Mouse (Mus musculus) forebrain, embryonic 11.5 days (tissue): ENCODE measurements at regions not wholly inside any gene's neighbourhood (a gene's known extent, or its start where the extent isn't known, plus 50 kb on each side); places are given as distances from the start of the nearest gene placed in this dataset.

Experiments
- ATAC-seq: fragments of 200-750 bp; cut with Nextera tagmentation; replicated peaks from 2 replicates; pipeline ENCODE4 v1.8.0; 2017; ENCODE audit warnings: moderate TSS enrichment; ENCODE audit not compliant: low FRiP score
- DNase-seq: peaks from one replicate; pipeline ENCODE4 v3.0.0-alpha.2; 2017; ENCODE audit warnings: low spot score
- H3K27ac ChIP-seq: fragments of 300-500 bp; sonication (generic); 2 replicates; pipeline ENCODE4 v1.5.1; 2014; ENCODE audit warnings: low read depth, low read length
- H3K27me3 ChIP-seq: fragments of 300-500 bp; sonication (generic); 2 replicates; pipeline ENCODE4 v1.6.1; 2014; ENCODE audit warnings: mild to moderate bottlenecking, low read length, mixed read lengths; ENCODE audit not compliant: control insufficient read depth, insufficient read depth
- H3K36me3 ChIP-seq: fragments of 300-500 bp; sonication (generic); 2 replicates; pipeline ENCODE4 v1.6.1; 2014; ENCODE audit warnings: mild to moderate bottlenecking, low read length, moderate library complexity, mixed read lengths; ENCODE audit not compliant: control insufficient read depth, insufficient read depth
- H3K4me1 ChIP-seq: fragments of 300-500 bp; sonication (generic); replicated peaks from 2 replicates; pipeline ENCODE4 v1.6.1; 2014; ENCODE audit warnings: low read length, mixed read lengths; ENCODE audit not compliant: control insufficient read depth, insufficient read depth
- H3K4me2 ChIP-seq: fragments of 300-500 bp; sonication (generic); 2 replicates; pipeline ENCODE4 v1.6.1; 2014; ENCODE audit warnings: low read depth, mild to moderate bottlenecking, low read length, moderate library complexity, mixed read lengths; ENCODE audit not compliant: severe bottlenecking
- H3K4me3 ChIP-seq: fragments of 300-500 bp; sonication (generic); 2 replicates; pipeline ENCODE4 v1.5.1; 2014; ENCODE audit warnings: low read depth, low read length
- H3K9ac ChIP-seq: fragments of 300-500 bp; sonication (generic); 2 replicates; pipeline ENCODE4 v1.6.1; 2014; ENCODE audit warnings: low read length
- H3K9me3 ChIP-seq: fragments of 300-500 bp; sonication (generic); 2 replicates; pipeline ENCODE4 v1.6.1; 2016; ENCODE audit warnings: low read length, mixed read lengths; ENCODE audit not compliant: control insufficient read depth
- WGBS: fragments of 180-500 bp; shearing (Covaris S2); extraction: QIAGEN DNeasy Blood & Tissue Kit; methylation state at CpG from one replicate; pipeline ENCODE4 v1.1.7; 2014; 5-methylcytosine and 5-hydroxymethylcytosine counted together

DNA sequence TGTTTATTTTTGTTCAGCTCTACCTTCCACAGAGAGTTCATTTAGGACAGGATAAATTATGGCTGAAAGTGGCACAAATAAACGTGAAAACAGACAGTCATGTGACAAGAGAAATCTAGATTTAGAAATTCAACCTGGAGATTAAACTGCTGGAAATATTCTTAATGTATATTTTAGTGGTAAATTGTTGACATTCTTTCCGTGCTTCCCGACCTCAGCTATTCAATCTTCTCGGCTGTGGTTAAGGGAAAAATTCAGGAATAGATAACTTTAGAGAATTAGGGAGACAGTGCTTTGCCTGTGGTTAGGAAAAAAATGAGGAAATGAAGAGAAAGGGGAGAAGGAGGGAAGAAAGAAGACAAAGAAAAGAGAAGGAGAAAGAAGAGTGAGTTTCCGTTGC, 211.7 kb upstream of the Tsc22d2 start:
- ATAC-seq (no peak), DNase-seq (no peak)
- Histone ChIP-seq H3K4me2 (no peak overlapping the region), H3K4me1 (no peaks in the 10 kb centered on the region), H3K27me3 (no peaks in the 10 kb centered on the region), H3K9ac (no peak overlapping the region), H3K9me3 (no peaks in the 10 kb centered on the region), H3K27ac (no peak overlapping the region), H3K36me3 (no peaks in the 10 kb centered on the region), H3K4me3 (no peak overlapping the region)
- 77% methylated on average over 5 of the region's 5 CpGs for WGBS

DNA sequence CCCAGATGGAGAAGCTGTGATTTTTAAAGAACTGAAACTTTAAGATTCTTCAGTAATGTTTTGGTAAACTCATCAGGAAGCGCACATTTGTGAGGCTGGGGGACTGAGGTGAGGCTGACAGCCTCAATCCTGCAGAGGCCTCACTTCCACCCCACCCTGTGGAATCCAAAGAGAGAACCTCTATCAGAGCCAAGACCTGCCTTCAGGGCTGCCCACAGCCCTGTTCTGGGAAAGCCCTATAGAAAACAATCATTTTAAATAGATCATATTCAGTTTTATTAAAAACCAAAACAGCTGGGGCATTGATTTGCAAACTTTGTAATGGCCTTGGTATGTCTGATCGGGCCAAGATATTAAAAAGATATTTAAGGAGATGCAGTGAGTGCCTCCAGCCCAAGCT, 210.7 kb upstream of the Tsc22d2 start:
- no peaks in the 10 kb centered on the region for H3K9me3 ChIP-seq
- H3K27me3 ChIP-seq, result no peaks in the 10 kb centered on the region
- ATAC-seq (no peak), DNase-seq (no peak)
- H3K36me3 ChIP-seq, result no peaks in the 10 kb centered on the region
- no peaks in the 10 kb centered on the region for H3K4me1 ChIP-seq
- H3K27ac ChIP-seq, result no peak overlapping the region
- no peak overlapping the region for H3K4me2 ChIP-seq
- no peak overlapping the region for H3K4me3 ChIP-seq
- H3K9ac ChIP-seq, result no peak overlapping the region
- WGBS, result 89% methylated on average over 2 of the region's 2 CpGs

DNA sequence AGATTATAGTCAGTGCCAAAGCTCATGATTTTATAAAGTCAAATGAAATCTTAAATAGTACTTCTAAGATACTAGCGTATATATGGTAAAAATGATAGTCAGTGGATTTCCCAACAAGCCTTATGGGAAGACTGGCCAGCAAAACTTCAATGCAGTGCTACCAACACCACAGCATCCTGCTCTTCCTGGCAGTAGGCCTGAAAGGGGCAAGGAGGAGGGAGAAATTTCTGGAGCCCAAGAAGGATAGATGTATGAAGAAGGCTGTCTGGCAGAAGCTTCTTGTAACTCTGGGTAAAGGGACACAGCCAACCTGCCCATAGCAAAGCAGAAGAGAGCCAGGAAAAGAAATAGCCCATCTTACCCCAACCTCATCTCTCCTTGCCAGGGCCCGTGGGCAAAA, 209.0 kb upstream of the Tsc22d2 start:
- 92% methylated on average over 2 of the region's 2 CpGs for WGBS

DNA sequence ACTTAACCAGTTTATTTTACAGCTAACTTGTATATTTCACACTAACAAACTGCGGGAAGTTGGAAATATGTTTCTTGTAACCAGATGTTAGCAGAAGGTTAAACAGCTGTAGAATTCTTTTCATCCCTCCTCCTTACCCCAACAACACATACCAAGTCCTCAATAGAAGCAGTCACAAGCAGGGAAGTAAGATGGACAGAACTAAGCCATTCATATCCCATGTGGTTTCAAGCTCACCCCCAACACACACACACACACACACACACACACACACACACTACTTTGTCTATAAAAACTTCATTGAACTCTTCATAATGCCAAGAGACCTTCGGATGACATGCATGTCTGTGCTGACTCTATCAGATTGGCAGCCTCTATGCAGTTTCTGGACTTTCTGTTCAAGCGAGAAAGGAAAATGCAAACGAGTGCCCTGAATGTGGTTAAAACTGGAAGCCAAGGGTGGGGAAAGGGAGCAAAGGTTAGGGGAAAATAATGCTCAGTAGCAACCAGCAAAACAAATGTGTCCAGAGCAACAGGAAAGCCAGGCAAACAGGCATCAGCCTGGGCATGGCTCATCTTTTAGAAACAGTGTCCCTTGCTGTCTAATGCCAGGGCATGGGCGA, 207.6 kb upstream of the Tsc22d2 start:
- H3K36me3 ChIP-seq, result no peaks in the 10 kb centered on the region
- ATAC-seq, result no peak
- no peak overlapping the region for H3K9ac ChIP-seq
- H3K4me2 ChIP-seq, result no peak overlapping the region
- no peak overlapping the region for H3K27ac ChIP-seq
- DNase-seq, result no peak
- no peaks in the 10 kb centered on the region for H3K9me3 ChIP-seq
- 74% methylated on average over 5 of the region's 5 CpGs for WGBS
- H3K4me1 ChIP-seq, result no peaks in the 10 kb centered on the region
- no peaks in the 10 kb centered on the region for H3K27me3 ChIP-seq
- no peak overlapping the region for H3K4me3 ChIP-seq

More for the DNA sequence above, 209.0 kb upstream of the Tsc22d2 start:
- ATAC-seq (no peak), DNase-seq (no peak)
- Histone ChIP-seq H3K4me1 (no peaks in the 10 kb centered on the region), H3K4me3 (no peak overlapping the region), H3K36me3 (no peaks in the 10 kb centered on the region), H3K9ac (no peak overlapping the region), H3K27ac (no peak overlapping the region), H3K9me3 (no peaks in the 10 kb centered on the region), H3K27me3 (no peaks in the 10 kb centered on the region), H3K4me2 (no peak overlapping the region)

DNA sequence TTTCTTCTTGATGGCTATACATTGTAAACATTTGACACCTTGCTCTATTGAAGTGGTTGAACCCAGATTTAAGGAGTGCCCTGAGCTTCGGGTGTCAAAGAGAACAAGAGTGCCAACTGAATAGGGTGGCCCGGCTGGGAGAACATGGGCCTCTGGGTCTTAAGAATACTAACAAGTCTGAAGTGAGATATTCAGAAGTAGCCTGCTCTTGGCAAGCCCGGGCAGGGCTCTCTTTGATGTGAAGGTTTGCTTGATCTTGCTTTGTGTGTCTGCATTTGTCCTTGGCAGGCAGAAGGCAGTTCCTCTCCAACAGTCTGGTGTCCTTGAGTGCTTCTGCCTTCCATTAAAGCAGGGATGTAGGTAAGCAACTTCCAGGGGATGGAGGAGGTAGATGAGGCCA, 203.5 kb upstream of the Tsc22d2 start:
- no peak overlapping the region for H3K9ac ChIP-seq
- no peaks in the 10 kb centered on the region for H3K36me3 ChIP-seq
- no peak overlapping the region for H3K4me3 ChIP-seq
- H3K27ac ChIP-seq, result no peak overlapping the region
- H3K4me2 ChIP-seq, result no peak overlapping the region
- 73% methylated on average over 3 of the region's 3 CpGs for WGBS
- DNase-seq, result no peak
- no peaks in the 10 kb centered on the region for H3K9me3 ChIP-seq
- H3K27me3 ChIP-seq, result no peaks in the 10 kb centered on the region
- H3K4me1 ChIP-seq, result no peaks in the 10 kb centered on the region
- ATAC-seq, result no peak

DNA sequence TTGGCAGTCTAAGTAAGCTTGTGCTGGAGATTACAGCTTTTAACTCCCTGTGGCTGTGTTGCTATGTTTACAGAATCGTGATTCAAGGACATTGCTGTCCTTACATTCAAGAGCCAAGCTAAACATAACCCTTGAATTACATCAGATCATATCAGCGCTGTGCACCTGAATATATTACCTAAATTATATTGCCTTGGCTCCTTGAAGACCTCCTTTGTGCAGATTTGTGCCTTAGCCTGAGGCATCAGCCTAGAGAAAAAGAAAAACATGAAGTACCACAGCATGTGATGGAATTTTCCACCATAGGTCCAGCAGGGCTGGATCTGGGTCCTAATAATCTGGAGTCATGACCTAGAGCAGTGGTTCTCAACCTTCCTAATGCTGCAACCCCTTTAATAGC, 189.8 kb upstream of the Tsc22d2 start:
- H3K27ac ChIP-seq, result no peak overlapping the region
- H3K4me2 ChIP-seq, result no peak overlapping the region
- no peaks in the 10 kb centered on the region for H3K27me3 ChIP-seq
- WGBS, result 82% methylated on average over 2 of the region's 2 CpGs
- H3K4me3 ChIP-seq, result no peak overlapping the region
- no peaks in the 10 kb centered on the region for H3K9me3 ChIP-seq
- ATAC-seq (no peak), DNase-seq (no peak)
- no peak overlapping the region for H3K9ac ChIP-seq
- no peaks in the 10 kb centered on the region for H3K36me3 ChIP-seq
- H3K4me1 ChIP-seq, result no peaks in the 10 kb centered on the region

DNA sequence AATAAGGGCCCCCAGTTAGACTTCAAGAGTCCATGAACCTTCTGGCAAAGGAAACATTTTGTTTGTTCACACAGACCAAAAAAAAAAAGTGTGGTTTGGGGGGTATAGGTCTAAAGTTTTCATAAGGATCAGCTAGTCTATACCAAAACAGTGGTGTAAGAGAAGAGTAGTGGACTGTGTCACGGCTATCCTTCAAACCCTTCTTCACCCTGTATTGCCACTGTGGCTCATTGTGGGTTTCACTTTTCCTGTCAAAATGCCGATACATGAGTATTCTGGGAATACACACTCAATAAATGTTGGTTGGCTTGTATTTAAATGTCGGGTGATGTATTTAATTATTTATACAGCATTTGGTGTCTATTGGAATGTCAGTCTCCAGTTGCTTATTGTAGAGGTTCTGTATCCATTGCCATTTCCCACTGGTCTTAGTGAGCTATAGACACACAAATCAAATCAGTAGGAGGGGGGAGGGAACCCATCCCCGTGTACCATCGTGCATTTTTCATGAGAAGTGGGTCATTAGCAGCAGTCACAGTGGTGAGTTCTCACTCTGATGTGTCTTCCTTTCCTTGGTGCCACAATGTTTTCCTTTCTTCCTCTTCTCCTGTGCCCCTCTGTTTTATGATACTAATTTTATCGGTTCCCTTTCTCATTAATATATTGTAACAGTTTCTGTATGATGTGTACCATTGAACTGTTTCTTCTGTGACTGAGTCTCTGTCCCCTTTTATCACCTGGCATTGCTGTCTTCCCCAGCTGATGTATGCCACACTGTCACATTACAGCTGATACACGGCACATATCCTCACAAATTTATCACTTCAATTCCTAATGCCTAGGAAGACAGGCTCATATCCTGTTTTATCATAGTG, 187.8 kb upstream of the Tsc22d2 start:
- no peaks in the 10 kb centered on the region for H3K36me3 ChIP-seq
- ATAC-seq, result no peak
- DNase-seq, result no peak

DNA sequence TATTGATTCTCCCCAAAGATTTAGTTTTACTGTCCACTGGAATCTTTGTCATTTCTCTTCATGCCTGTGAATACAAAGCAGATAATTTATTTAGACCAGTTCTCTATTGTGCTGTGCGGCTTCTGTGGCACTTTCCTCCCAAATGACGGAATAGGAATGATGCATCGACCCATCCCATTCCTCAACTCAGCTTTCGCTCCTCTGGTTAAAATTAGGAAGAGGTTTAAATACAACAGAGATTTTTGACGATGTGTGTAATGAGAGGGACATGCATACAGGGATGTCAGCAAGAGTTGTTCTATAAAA, 187.2 kb upstream of the Tsc22d2 start:
- 85% methylated on average over 5 of the region's 5 CpGs for WGBS
- no peak overlapping the region for H3K4me2 ChIP-seq
- H3K27me3 ChIP-seq, result no peaks in the 10 kb centered on the region
- H3K4me1 ChIP-seq, result no peaks in the 10 kb centered on the region
- H3K4me3 ChIP-seq, result no peak overlapping the region
- no peak overlapping the region for H3K9ac ChIP-seq
- H3K9me3 ChIP-seq, result no peaks in the 10 kb centered on the region
- ATAC-seq (no peak), DNase-seq (no peak)
- no peak overlapping the region for H3K27ac ChIP-seq
- H3K36me3 ChIP-seq, result no peaks in the 10 kb centered on the region

More for the DNA sequence above, 187.8 kb upstream of the Tsc22d2 start:
- Histone ChIP-seq H3K9me3 (no peaks in the 10 kb centered on the region), H3K4me1 (no peaks in the 10 kb centered on the region), H3K4me2 (no peak overlapping the region), H3K4me3 (no peak overlapping the region), H3K27me3 (no peaks in the 10 kb centered on the region), H3K27ac (no peak overlapping the region), H3K9ac (no peak overlapping the region)
- 92% methylated on average over 7 of the region's 7 CpGs for WGBS

DNA sequence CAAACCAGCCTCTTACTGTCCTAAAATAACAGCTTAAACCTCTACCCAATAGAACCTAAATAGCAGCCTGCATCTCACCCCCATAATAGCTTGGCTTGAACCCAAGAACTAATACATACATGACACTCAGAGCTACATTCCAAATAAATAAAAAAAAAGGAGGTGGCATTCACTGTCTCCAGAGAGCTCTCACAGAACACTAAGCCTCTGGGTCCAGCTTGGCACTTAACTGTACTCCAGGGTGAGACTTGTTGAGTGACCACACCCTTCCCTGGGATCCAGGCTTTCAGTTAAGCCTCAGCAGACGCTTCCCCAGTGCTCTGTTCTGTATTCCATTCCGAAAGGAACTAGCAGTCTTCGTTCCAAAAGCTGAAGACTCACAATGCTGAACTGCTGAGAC, 186.3 kb upstream of the Tsc22d2 start:
- 78% methylated on average over 3 of the region's 3 CpGs for WGBS
- no peak overlapping the region for H3K9ac ChIP-seq
- DNase-seq (no peak), ATAC-seq (no peak)
- H3K9me3 ChIP-seq, result no peaks in the 10 kb centered on the region
- no peak overlapping the region for H3K4me2 ChIP-seq
- no peak overlapping the region for H3K27ac ChIP-seq
- no peaks in the 10 kb centered on the region for H3K4me1 ChIP-seq
- H3K27me3 ChIP-seq, result no peaks in the 10 kb centered on the region
- H3K4me3 ChIP-seq, result no peak overlapping the region
- H3K36me3 ChIP-seq, result no peaks in the 10 kb centered on the region
